Mouse (Mus musculus): Measurements from ENCODE around the gene Cog1. TPM values are rescaled to one million over a fixed set of nuclear protein-coding genes. Genes with fewer than 3 reads are reported as not detected.

Gene Cog1
- polyA plus RNA-seq, 1 experiment from 2014 or later: 28.8 TPM

DNA sequence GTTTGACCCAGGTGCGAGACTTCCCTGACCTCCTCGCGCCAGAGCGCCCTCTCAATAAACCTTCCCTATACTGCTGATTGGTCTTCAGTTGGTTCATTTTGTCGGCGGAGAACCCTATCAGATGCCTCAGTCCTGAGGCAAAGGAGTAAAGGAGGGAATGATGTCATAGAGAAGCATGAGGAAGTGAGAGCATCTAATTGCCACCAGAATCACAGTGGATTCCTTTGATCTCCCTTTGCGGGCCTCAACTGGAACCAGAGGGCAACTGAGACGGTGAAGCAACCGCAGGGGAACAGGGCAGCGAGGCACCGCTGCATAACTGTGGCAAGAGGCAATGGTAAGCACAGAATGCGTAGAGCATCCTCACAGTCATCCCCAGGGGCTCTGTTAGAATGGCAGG, 10.3 kb upstream of the Cog1 start:
- Histone ChIP-seq H3K4me2 (ENCODE audit: low read length) (no peak overlapping the region), H3K4me1 (ENCODE audit: control insufficient read depth, insufficient read depth, low read length) (no peaks in the 10 kb centered on the region), H3K27me3 (replicated peaks; ENCODE audit: control insufficient read depth, insufficient read depth, low read length) (no peaks in the 10 kb centered on the region), H3K9ac (ENCODE audit: low read length) (no peak overlapping the region), H3K27ac (ENCODE audit: low read depth, low read length) (no peak overlapping the region), H3K4me3 (ENCODE audit: low read depth, low read length) (no peak overlapping the region), H3K36me3 (ENCODE audit: control insufficient read depth, insufficient read depth, low read length) (no peaks in the 10 kb centered on the region), H3K9me3 (replicated peaks; ENCODE audit: control insufficient read depth, low read length) (no peaks in the 10 kb centered on the region)
- WGBS: 94% methylated on average over 12 of the region's 12 CpGs
- DNase-seq (ENCODE audit: low spot score) (no peak), ATAC-seq (no peak)

DNA sequence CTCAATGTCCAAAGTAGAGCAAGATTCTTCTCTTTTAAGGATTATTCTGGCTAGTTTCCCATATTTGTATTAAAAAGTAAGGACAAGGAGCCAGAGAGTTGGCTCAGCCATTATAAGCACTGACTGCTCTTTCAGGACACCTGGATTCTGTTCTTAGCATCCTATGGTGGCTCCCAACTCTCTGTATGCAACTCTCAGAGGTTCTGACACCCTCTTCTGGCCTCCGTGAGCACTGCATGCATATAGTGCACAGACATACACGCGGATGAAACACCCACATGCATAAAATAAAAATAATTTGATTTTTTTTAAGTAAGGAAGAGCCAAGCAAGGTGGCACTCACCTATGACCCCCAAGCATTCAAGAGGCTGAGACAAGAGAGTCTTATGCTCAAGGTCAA, 3.8 kb upstream of the Cog1 start:
- DNase-seq (ENCODE audit: low spot score) (no peak), ATAC-seq (no peak)
- H3K4me3 ChIP-seq (ENCODE audit: low read depth, low read length): no peak overlapping the region
- H3K9me3 ChIP-seq (replicated peaks; ENCODE audit: control insufficient read depth, low read length): no peaks in the 10 kb centered on the region
- H3K27ac ChIP-seq (ENCODE audit: low read depth, low read length): no peak overlapping the region
- no peak overlapping the region for H3K9ac ChIP-seq (ENCODE audit: low read length)
- H3K36me3 ChIP-seq (ENCODE audit: control insufficient read depth, insufficient read depth, low read length): no peaks in the 10 kb centered on the region
- H3K27me3 ChIP-seq (replicated peaks; ENCODE audit: control insufficient read depth, insufficient read depth, low read length): no peaks in the 10 kb centered on the region
- H3K4me1 ChIP-seq (ENCODE audit: control insufficient read depth, insufficient read depth, low read length): peaks cover 5% of the 10 kb centered on the region
- no peak overlapping the region for H3K4me2 ChIP-seq (ENCODE audit: low read length)
- WGBS: 82% methylated on average over 3 of the region's 3 CpGs

DNA sequence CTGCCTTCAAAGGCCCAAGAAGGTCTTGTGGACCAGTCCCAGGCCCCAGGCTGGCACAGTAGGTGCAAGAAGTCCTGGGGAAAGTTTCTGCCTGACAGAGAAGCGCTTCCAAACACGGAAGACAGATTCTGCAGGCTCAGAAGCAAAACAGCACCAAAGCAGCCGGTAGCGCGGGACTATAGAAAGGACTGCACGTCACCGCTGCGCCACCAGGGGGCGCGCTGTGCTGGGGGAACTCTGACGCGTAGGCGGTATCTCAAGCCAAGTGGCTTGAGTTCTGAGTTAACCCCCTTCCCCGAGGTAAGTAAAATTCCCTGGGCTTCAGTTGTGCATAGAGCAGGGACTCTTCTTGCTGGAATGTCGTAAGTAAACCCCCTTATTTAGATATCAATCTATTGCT, 817 bp upstream of the Cog1 start:
- peak; percentile 82 for DNase-seq (ENCODE audit: low spot score)
- no peak overlapping the region for H3K4me3 ChIP-seq (ENCODE audit: low read depth, low read length)
- H3K9me3 ChIP-seq (replicated peaks; ENCODE audit: control insufficient read depth, low read length): no peaks in the 10 kb centered on the region
- H3K27me3 ChIP-seq (replicated peaks; ENCODE audit: control insufficient read depth, insufficient read depth, low read length): no peaks in the 10 kb centered on the region
- H3K9ac ChIP-seq (ENCODE audit: low read length): no peak overlapping the region
- peaks cover 9% of the 10 kb centered on the region for H3K4me1 ChIP-seq (ENCODE audit: control insufficient read depth, insufficient read depth, low read length)
- ATAC-seq: peak; percentile 33; the same call in 1 of the 2 replicates
- 5% methylated on average over 15 of the region's 15 CpGs for WGBS
- H3K4me2 ChIP-seq (ENCODE audit: low read length): no peak overlapping the region
- H3K27ac ChIP-seq (ENCODE audit: low read depth, low read length): no peak overlapping the region
- H3K36me3 ChIP-seq (ENCODE audit: control insufficient read depth, insufficient read depth, low read length): peaks cover 17% of the 10 kb centered on the region

DNA sequence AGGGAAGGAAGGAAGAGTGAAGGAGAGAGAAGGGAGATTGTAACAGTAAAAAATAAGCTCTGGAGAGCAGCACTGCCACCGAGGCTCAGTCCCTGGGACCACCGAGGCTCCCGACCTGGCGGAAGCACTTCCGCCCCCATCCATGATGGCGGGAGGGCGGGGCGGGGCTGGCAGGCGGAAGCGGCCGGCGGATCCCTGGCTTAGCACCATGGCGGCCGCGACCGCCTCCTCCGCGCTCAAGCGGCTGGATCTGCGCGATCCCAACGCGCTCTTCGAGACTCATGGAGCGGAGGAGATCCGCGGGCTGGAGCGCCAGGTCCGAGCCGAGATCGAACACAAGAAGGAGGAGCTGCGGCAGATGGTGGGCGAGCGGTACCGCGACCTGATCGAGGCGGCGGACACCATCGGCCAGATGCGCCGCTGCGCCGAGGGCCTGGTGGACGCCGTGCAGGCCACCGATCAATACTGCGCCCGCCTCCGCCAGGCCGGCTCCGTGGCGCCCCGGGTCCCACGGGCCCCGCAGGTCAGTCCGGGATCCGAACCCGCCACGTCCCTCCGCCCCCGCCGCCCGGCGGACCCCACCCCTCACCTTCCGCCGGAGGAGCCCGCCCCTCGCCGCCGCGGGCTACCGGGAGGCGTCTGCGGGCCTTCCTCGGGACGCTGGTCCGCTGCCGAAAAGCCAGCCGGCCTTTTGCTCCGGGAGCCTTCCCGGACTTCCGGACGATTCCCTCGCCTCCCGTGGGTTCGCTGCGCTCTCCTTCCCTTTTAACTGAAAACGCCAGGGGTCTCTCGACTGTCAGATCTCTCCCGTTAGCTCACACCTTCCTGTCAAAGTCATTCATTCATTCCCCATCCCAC, 613 bp downstream of the Cog1 start, which contains the start of gene Slc39a11:
Slc39a11 (minus strand) TSS at position 727 of the 858 bp plus-strand sequence.
- WGBS: under 1% methylated on average over 57 of the region's 91 CpGs
- peak within 1 kb of the TSS; percentile 89 for H3K9ac ChIP-seq (ENCODE audit: low read length)
- DNase-seq (ENCODE audit: low spot score): peak; percentile 81

DNA sequence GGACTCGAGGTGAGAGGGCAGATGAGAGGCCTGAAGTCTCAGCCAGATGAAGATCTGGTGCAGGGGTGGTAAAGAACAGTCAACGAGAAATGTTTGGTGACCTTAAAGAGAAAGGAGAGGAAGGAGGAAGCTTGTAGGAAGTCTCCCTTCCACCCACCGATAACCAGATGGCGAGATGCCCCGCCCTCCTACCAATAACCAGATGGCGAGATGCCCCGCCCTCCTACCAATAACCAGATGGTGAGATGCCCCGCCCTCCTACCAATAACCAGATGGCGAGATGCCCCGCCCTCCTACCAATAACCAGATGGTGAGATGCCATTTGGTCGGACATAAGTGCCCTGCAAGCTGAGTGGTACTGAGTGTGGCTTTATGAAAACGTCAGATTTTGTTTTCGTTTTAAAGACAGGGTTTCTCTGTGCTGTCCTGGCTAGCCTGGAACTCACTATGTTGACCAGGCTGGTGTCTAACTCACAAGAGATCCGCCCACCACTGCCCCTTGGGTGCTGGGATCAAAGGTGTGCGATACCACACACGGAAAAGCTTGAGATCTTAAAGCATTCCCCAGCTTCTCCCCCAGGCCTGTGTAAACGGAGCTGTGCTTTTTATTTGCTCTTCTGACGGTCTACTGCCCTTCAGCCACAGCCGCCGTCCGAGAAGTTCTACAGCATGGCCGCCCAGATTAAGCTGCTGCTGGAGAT, 2.4 kb downstream of the Cog1 start:
- 78% methylated on average over 21 of the region's 22 CpGs for WGBS
- Histone ChIP-seq H3K27me3 (replicated peaks; ENCODE audit: control insufficient read depth, insufficient read depth, low read length) (no peaks in the 10 kb centered on the region), H3K4me1 (ENCODE audit: control insufficient read depth, insufficient read depth, low read length) (peaks cover 9% of the 10 kb centered on the region), H3K27ac (ENCODE audit: low read depth, low read length) (peak overlapping the region; percentile 70; the same call in 1 of the 2 replicates), H3K9ac (ENCODE audit: low read length) (no peak overlapping the region), H3K36me3 (ENCODE audit: control insufficient read depth, insufficient read depth, low read length) (peaks cover 49% of the 10 kb centered on the region), H3K9me3 (replicated peaks; ENCODE audit: control insufficient read depth, low read length) (no peaks in the 10 kb centered on the region), H3K4me2 (ENCODE audit: low read length) (peak overlapping the region; percentile 71; the same call in 1 of the 2 replicates), H3K4me3 (ENCODE audit: low read depth, low read length) (no peak overlapping the region)
- peak; percentile 35 for DNase-seq (ENCODE audit: low spot score)
- no peak for ATAC-seq

More for the DNA sequence above, 613 bp downstream of the Cog1 start, which contains the start of gene Slc39a11:
- H3K36me3 ChIP-seq (ENCODE audit: control insufficient read depth, insufficient read depth, low read length): peaks cover 31% of the 10 kb centered on the region
- peaks cover 9% of the 10 kb centered on the region for H3K4me1 ChIP-seq (ENCODE audit: control insufficient read depth, insufficient read depth, low read length)
- H3K4me3 ChIP-seq (ENCODE audit: low read depth, low read length): peak within 1 kb of the TSS; percentile 87
- H3K27ac ChIP-seq (ENCODE audit: low read depth, low read length): peak within 1 kb of the TSS; percentile 91
- ATAC-seq: peak; percentile 77
- H3K9me3 ChIP-seq (replicated peaks; ENCODE audit: control insufficient read depth, low read length): no peaks in the 10 kb centered on the region
- H3K27me3 ChIP-seq (replicated peaks; ENCODE audit: control insufficient read depth, insufficient read depth, low read length): no peaks in the 10 kb centered on the region
- peak within 1 kb of the TSS; percentile 71 for H3K4me2 ChIP-seq (ENCODE audit: low read length)

DNA sequence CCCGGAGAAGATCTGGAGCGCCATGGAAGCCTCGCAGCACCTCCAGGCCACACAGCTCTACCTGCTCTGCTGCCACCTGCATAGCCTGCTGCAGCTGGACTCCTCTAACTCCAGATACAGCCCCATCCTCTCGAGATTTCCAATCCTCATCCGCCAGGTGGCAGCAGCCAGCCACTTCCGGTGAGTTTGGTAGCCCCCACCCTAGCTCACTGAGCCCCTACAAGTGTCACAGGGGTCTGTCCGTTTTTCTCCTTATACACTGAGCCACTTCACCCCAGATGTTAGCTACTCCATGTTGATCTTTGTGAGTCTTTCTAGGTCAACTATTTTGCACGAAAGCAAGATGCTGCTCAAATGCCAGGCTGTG, 2.9 kb downstream of the Cog1 start:
- Histone ChIP-seq H3K27me3 (replicated peaks; ENCODE audit: control insufficient read depth, insufficient read depth, low read length) (no peaks in the 10 kb centered on the region), H3K9ac (ENCODE audit: low read length) (no peak overlapping the region), H3K9me3 (replicated peaks; ENCODE audit: control insufficient read depth, low read length) (no peaks in the 10 kb centered on the region), H3K36me3 (ENCODE audit: control insufficient read depth, insufficient read depth, low read length) (peaks cover 54% of the 10 kb centered on the region), H3K4me3 (ENCODE audit: low read depth, low read length) (no peak overlapping the region), H3K27ac (ENCODE audit: low read depth, low read length) (peak overlapping the region; percentile 70; the same call in 1 of the 2 replicates), H3K4me2 (ENCODE audit: low read length) (no peak overlapping the region), H3K4me1 (ENCODE audit: control insufficient read depth, insufficient read depth, low read length) (peaks cover 9% of the 10 kb centered on the region)
- 51% methylated on average over 8 of the region's 8 CpGs for WGBS
- DNase-seq (ENCODE audit: low spot score): peak; percentile 60
- ATAC-seq: 0 out of 2 replicates have a peak, but pooled peaks have one; percentile 5

DNA sequence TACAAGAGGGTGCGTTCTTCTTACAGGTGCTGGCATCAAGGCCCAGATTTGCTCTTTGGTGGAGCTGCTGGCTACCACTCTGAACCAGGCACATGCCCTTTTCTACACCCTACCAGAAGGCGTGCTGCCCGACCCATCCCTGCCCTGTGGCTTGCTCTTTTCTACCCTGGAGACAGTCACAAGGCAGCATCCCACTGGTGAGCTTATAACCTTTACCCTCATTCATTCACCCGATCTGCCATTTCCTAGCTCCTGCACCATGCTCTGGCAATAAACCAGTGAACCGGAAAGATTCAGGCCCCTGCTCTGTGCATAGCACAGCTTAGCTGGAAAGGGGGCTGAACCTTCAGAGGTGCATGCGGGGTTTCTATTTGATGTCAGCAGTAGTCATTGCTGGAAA, 3.5 kb downstream of the Cog1 start:
- H3K4me1 ChIP-seq (ENCODE audit: control insufficient read depth, insufficient read depth, low read length): peaks cover 9% of the 10 kb centered on the region
- peaks cover 61% of the 10 kb centered on the region for H3K36me3 ChIP-seq (ENCODE audit: control insufficient read depth, insufficient read depth, low read length)
- ATAC-seq (no peak), DNase-seq (ENCODE audit: low spot score) (no peak)
- 92% methylated on average over 6 of the region's 6 CpGs for WGBS
- H3K4me2 ChIP-seq (ENCODE audit: low read length): no peak overlapping the region
- H3K9ac ChIP-seq (ENCODE audit: low read length): no peak overlapping the region
- no peak overlapping the region for H3K4me3 ChIP-seq (ENCODE audit: low read depth, low read length)
- H3K27ac ChIP-seq (ENCODE audit: low read depth, low read length): no peak overlapping the region
- no peaks in the 10 kb centered on the region for H3K27me3 ChIP-seq (replicated peaks; ENCODE audit: control insufficient read depth, insufficient read depth, low read length)
- no peaks in the 10 kb centered on the region for H3K9me3 ChIP-seq (replicated peaks; ENCODE audit: control insufficient read depth, low read length)

DNA sequence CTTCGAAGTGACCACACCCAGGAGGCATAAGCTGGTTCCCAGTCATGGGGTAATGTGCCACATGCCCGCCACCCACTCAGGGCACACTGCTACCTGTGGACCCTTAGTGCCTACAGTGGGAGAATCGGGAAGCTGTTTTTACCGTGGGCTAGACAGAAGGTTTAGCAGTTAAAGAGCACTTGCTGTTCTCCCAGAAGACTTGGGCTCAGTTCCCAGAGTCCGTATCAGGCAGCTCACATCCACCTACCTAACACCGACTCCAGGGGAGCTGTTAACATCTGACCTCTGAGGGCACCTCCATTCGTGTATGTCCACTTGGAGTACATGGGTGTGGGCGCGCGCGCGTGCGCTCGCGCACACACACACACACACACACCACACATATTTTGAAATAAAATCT, 5.1 kb downstream of the Cog1 start:
- H3K4me1 ChIP-seq (ENCODE audit: control insufficient read depth, insufficient read depth, low read length): peaks cover 4% of the 10 kb centered on the region; the same call in 1 of the 2 replicates
- ATAC-seq (no peak), DNase-seq (ENCODE audit: low spot score) (no peak)
- peak overlapping the region; percentile 6; the same call in 1 of the 2 replicates for H3K27ac ChIP-seq (ENCODE audit: low read depth, low read length)
- H3K9me3 ChIP-seq (replicated peaks; ENCODE audit: control insufficient read depth, low read length): no peaks in the 10 kb centered on the region
- H3K4me2 ChIP-seq (ENCODE audit: low read length): no peak overlapping the region
- no peak overlapping the region for H3K4me3 ChIP-seq (ENCODE audit: low read depth, low read length)
- WGBS: 93% methylated on average over 15 of the region's 15 CpGs
- no peaks in the 10 kb centered on the region for H3K27me3 ChIP-seq (replicated peaks; ENCODE audit: control insufficient read depth, insufficient read depth, low read length)
- no peak overlapping the region for H3K9ac ChIP-seq (ENCODE audit: low read length)
- H3K36me3 ChIP-seq (ENCODE audit: control insufficient read depth, insufficient read depth, low read length): peaks cover 76% of the 10 kb centered on the region
